Mouse (Mus musculus) limb, embryonic 11.5 days (tissue): Measurements from ENCODE around the gene Olfr825. TPM values are rescaled to one million over a fixed set of nuclear protein-coding genes. Genes with fewer than 3 reads are reported as not detected.
"Not testable (repeated sequence)": the region's sequence is repeated elsewhere in the genome, so short reads cannot be mapped to it uniquely, and the experiment has no call there.

ENCODE experiments used
- ATAC-seq: fragments of 200-750 bp; cut with Nextera tagmentation; 2 replicates; pipeline ENCODE4 v1.8.0; 2017; ENCODE audit warnings: low read depth; ENCODE audit not compliant: insufficient number of reproducible peaks, low FRiP score, low TSS enrichment
- DNase-seq: peaks from one replicate; pipeline ENCODE4 v3.0.0-alpha.2; 2015; ENCODE audit warnings: low spot score
- H3K27ac ChIP-seq: fragments of 300-500 bp; sonication (generic); replicated peaks from 2 replicates; pipeline ENCODE4 v1.5.1; 2014; ENCODE audit warnings: low read depth, mild to moderate bottlenecking, low read length
- H3K27me3 ChIP-seq: fragments of 300-500 bp; sonication (generic); 2 replicates; pipeline ENCODE4 v1.6.1; 2014; ENCODE audit warnings: mild to moderate bottlenecking, low read length, mixed read lengths; ENCODE audit not compliant: control insufficient read depth, insufficient read depth
- H3K36me3 ChIP-seq: fragments of 300-500 bp; sonication (generic); 2 replicates; pipeline ENCODE4 v1.6.1; 2014; ENCODE audit warnings: mild to moderate bottlenecking, low read length, moderate library complexity, mixed read lengths; ENCODE audit not compliant: control insufficient read depth, insufficient read depth
- H3K4me1 ChIP-seq: fragments of 300-500 bp; sonication (generic); 2 replicates; pipeline ENCODE4 v1.6.1; 2014; ENCODE audit warnings: low read length, mixed read lengths; ENCODE audit not compliant: control insufficient read depth, insufficient read depth
- H3K4me2 ChIP-seq: fragments of 300-500 bp; sonication (generic); 2 replicates; pipeline ENCODE4 v1.6.1; 2014; ENCODE audit warnings: low read depth, mild to moderate bottlenecking, moderate library complexity; ENCODE audit not compliant: severe bottlenecking
- H3K4me3 ChIP-seq: fragments of 300-500 bp; sonication (generic); 2 replicates; pipeline ENCODE4 v1.5.1; 2014; ENCODE audit warnings: low read depth, low read length
- H3K9ac ChIP-seq: fragments of 300-500 bp; sonication (generic); 2 replicates; pipeline ENCODE4 v1.6.1; 2014; ENCODE audit warnings: mild to moderate bottlenecking, low read length
- H3K9me3 ChIP-seq: fragments of 300-500 bp; sonication (generic); 2 replicates; pipeline ENCODE4 v1.6.1; 2016; ENCODE audit warnings: low read length; ENCODE audit not compliant: control insufficient read depth
- WGBS: fragments of 180-500 bp; shearing (Covaris S2); extraction: QIAGEN DNeasy Blood & Tissue Kit; methylation state at CpG from one replicate; pipeline ENCODE4 v1.1.7; 2014; 5-methylcytosine and 5-hydroxymethylcytosine counted together
- polyA plus RNA-seq: library from polyadenylated mRNA; unstranded; fragments of >200 nt; fragmentation: Nextera tagmentation; extraction: Ambion mirVana; gene quantifications from 2 replicates; pipeline ENCODE4 v1.2.1, GENCODE M21; 2014

Olfr825 gene
- polyA plus RNA-seq, 1 experiment from 2014 or later = not detected

GRCm38 (mm10) chr10:130115283-130115682, 51.3 kb downstream of the Olfr825 start, which contains the start of gene Olfr823:
Gene Olfr823 (minus strand): TSS chr10:130115383.
- not testable (repeated sequence) for H3K4me1 ChIP-seq, DNase-seq, H3K36me3 ChIP-seq, H3K27me3 ChIP-seq, H3K4me3 ChIP-seq, H3K9ac ChIP-seq, ATAC-seq, H3K27ac ChIP-seq, H3K9me3 ChIP-seq, H3K4me2 ChIP-seq
- WGBS = 90% methylated on average over 1 of the region's 1 CpGs

Other genes starting within 250 kb of the Olfr825 start
- gene Olfr818, start 217.7 kb downstream of the Olfr825 start, polyA plus RNA-seq = not detected in 2 replicates
- gene Olfr819, start 199.5 kb downstream of the Olfr825 start, polyA plus RNA-seq = not detected in 2 replicates
- not detected in 2 replicates for gene Olfr247, start 190.6 kb downstream of the Olfr825 start, polyA plus RNA-seq
- gene Gm10310, start 181.7 kb downstream of the Olfr825 start, polyA plus RNA-seq = not detected in 2 replicates
- gene Olfr820, start 154.1 kb downstream of the Olfr825 start, polyA plus RNA-seq = not detected in 2 replicates
- not detected in 2 replicates for gene Olfr821, start 136.4 kb downstream of the Olfr825 start, polyA plus RNA-seq
- gene Olfr822, start 95.6 kb downstream of the Olfr825 start, polyA plus RNA-seq = not detected in 2 replicates
- gene Olfr823, start 51.4 kb downstream of the Olfr825 start, polyA plus RNA-seq = not detected in 2 replicates
- gene Olfr824, start 36.8 kb downstream of the Olfr825 start, polyA plus RNA-seq = not detected in 2 replicates
- gene Olfr826, start 17.4 kb upstream of the Olfr825 start, polyA plus RNA-seq = not detected in 2 replicates
- gene Olfr827, start 47.6 kb upstream of the Olfr825 start, polyA plus RNA-seq = not detected in 2 replicates
- gene Neurod4, start 113.5 kb upstream of the Olfr825 start, polyA plus RNA-seq = not detected in 2 replicates
- gene Tespa1, start 156.1 kb upstream of the Olfr825 start, polyA plus RNA-seq = 0.17 and 0.23 TPM in 2 replicates
- not detected in 2 replicates for gene Vmn2r84, start 227.6 kb upstream of the Olfr825 start, polyA plus RNA-seq